Mouse (Mus musculus) kidney, postnatal 10 days (tissue): Measurements from ENCODE around the gene Il22ra1.

ENCODE experiments used
- DNase-seq: peaks from one replicate; pipeline ENCODE4 v3.0.0; 2021; ENCODE audit warnings: mixed read lengths

Gene Il22ra1

GRCm38 (mm10) chr4:135738237-135738636, 10.3 kb downstream of the Il22ra1 start:
- no peak for DNase-seq

- no peak for DNase-seq
These were observed 11.2 kb downstream of the Il22ra1 start for GRCm38 (mm10) chr4:135739148-135739547.

GRCm38 (mm10) chr4:135739672-135740071, 11.7 kb downstream of the Il22ra1 start:
- no peak for DNase-seq

- DNase-seq, result no peak
These were observed 15.5 kb downstream of the Il22ra1 start for GRCm38 (mm10) chr4:135743520-135743919.

- no peak for DNase-seq
These were observed 16.9 kb downstream of the Il22ra1 start for GRCm38 (mm10) chr4:135744726-135745448.

- DNase-seq, result no peak
These were observed 17.6 kb downstream of the Il22ra1 start for GRCm38 (mm10) chr4:135745613-135746012.

GRCm38 (mm10) chr4:135750896-135751295, 22.9 kb downstream of the Il22ra1 start:
- no peak for DNase-seq

- DNase-seq, result no peak
These were observed 24.3 kb downstream of the Il22ra1 start for GRCm38 (mm10) chr4:135752106-135752778.

GRCm38 (mm10) chr4:135752779-135753164, 24.8 kb downstream of the Il22ra1 start:
- DNase-seq, result no peak

GRCm38 (mm10) chr4:135758331-135758730, 30.4 kb downstream of the Il22ra1 start:
- DNase-seq, result no peak

- no peak for DNase-seq
These were observed 30.9 kb downstream of the Il22ra1 start for GRCm38 (mm10) chr4:135758825-135759224.

GRCm38 (mm10) chr4:135759356-135759976, 31.5 kb downstream of the Il22ra1 start, which contains the start of gene Myom3:
Gene Myom3, plus strand, starts transcription at chr4:135759715.
- no peak for DNase-seq

- DNase-seq, result no peak
These were observed 33.1 kb downstream of the Il22ra1 start for GRCm38 (mm10) chr4:135761048-135761447.

GRCm38 (mm10) chr4:135761569-135761968, 33.6 kb downstream of the Il22ra1 start:
- DNase-seq, result no peak

GRCm38 (mm10) chr4:135762251-135762906, 34.4 kb downstream of the Il22ra1 start:
- DNase-seq, result peak; percentile 90

GRCm38 (mm10) chr4:135764700-135765099, 36.7 kb downstream of the Il22ra1 start:
- DNase-seq, result no peak

- no peak for DNase-seq
These were observed 37.7 kb downstream of the Il22ra1 start for GRCm38 (mm10) chr4:135765707-135766106.

GRCm38 (mm10) chr4:135766976-135767375, 39.0 kb downstream of the Il22ra1 start:
- DNase-seq, result peak; percentile 39

- DNase-seq, result peak; percentile 58
These were observed 40.9 kb downstream of the Il22ra1 start for GRCm38 (mm10) chr4:135768572-135769526.

- DNase-seq, result no peak
These were observed 42.8 kb downstream of the Il22ra1 start for GRCm38 (mm10) chr4:135770611-135771305.

GRCm38 (mm10) chr4:135771592-135771991, 43.6 kb downstream of the Il22ra1 start:
- no peak for DNase-seq
